Mouse (Mus musculus): ENCODE measurements around the gene Acin1. TPM values are rescaled to one million over a fixed set of nuclear protein-coding genes. Genes with fewer than 3 reads are reported as not detected.

Acin1 gene
- polyA plus RNA-seq, 1 experiment: 238 TPM

DNA sequence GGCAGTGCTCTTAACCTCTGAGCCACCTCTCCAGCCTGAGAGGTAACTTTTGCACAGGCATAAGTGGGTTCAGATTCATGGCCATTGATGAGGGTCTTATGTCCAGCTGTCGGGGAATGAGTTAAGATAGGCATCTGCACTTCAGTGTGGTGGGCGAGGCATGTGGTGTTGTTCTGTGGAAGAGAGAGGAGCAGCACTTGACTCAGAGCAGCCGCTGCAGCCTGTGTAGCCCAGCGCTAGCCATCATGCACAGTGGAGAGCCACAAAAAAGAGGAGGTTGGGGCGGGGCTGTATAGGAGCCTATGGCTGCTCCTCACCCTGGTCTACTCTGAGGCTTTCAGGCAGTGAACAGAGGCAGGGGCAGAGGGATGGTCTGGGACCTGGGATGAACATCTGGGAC is 58.6 kb downstream of the Acin1 start:
- no peak overlapping the region for H3K4me3 ChIP-seq (ENCODE audit: control insufficient read depth, insufficient read depth, low read length)
- no peak for DNase-seq
- no peaks in the 10 kb centered on the region for H3K27me3 ChIP-seq (ENCODE audit: control insufficient read depth, insufficient read depth, low read length)
- no peak overlapping the region for H3K27ac ChIP-seq (ENCODE audit: control insufficient read depth, insufficient read depth, low read length)
- TF ChIP-seq CTCF (IDR thresholded peaks at IDR 0.05; ENCODE audit: borderline replicate concordance, control insufficient read depth, extremely low read depth, insufficient read depth, low read length, poor library complexity) (no peak), POLR2A (IDR thresholded peaks at IDR 0.05; ENCODE audit: control insufficient read depth, extremely low read depth, insufficient read depth, low read length, poor library complexity) (no peak)
- H3K4me1 ChIP-seq (replicated peaks; ENCODE audit: control insufficient read depth, insufficient read depth, low read length): no peaks in the 10 kb centered on the region
- peaks cover 15% of the 10 kb centered on the region for H3K36me3 ChIP-seq (ENCODE audit: control insufficient read depth, insufficient read depth, low read length)
- WGBS: 57% methylated on average over 5 of the region's 5 CpGs

DNA sequence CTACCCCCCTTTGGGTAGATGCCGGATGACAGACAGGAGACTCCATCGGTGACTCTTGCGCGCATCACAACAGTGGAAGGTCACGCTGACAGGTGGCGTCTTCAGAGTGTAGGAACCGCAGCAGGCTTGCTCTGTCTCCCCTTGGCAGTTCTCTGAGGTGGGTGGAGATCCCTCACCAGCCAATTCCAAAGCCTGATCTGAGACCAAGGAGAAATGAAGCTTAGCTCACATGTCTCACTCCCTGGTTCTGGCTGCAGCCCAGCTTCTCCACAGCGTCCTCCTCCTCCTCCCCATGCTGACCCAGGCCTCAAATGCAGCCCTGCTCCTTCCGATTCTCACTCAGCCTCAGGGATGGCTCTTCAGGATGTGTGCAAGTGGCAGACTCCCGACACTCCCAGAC is 61.8 kb downstream of the Acin1 start:
- Histone ChIP-seq H3K27ac (ENCODE audit: control insufficient read depth, insufficient read depth, low read length) (no peak overlapping the region), H3K36me3 (ENCODE audit: control insufficient read depth, insufficient read depth, low read length) (no peaks in the 10 kb centered on the region), H3K4me1 (replicated peaks; ENCODE audit: control insufficient read depth, insufficient read depth, low read length) (no peaks in the 10 kb centered on the region), H3K4me3 (ENCODE audit: control insufficient read depth, insufficient read depth, low read length) (no peak overlapping the region), H3K27me3 (ENCODE audit: control insufficient read depth, insufficient read depth, low read length) (no peaks in the 10 kb centered on the region)
- DNase-seq: no peak
- TF ChIP-seq POLR2A (IDR thresholded peaks at IDR 0.05; ENCODE audit: control insufficient read depth, extremely low read depth, insufficient read depth, low read length, poor library complexity) (no peak), CTCF (IDR thresholded peaks at IDR 0.05; ENCODE audit: borderline replicate concordance, control insufficient read depth, extremely low read depth, insufficient read depth, low read length, poor library complexity) (no peak)
- WGBS: 91% methylated on average over 10 of the region's 10 CpGs

DNA sequence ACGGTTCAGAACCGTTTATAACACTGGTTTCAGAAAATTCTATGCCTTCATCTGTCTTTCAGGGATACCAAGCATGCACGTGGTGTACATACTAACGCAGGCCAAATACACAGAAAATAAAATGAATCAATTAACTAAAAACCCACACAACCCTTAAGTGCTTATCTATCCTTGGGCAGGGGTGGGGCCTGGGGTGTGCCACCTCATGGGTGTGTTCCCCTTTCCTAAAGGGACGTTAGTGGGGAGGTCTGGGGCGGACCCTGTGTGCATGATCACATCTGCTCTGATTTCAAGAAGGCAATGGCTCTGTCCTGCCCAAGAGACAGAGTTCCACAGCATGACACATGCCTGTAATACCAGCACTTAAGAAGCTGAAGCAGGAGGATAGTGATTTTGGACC is 63.4 kb downstream of the Acin1 start:
- Histone ChIP-seq H3K27ac (ENCODE audit: control insufficient read depth, insufficient read depth, low read length) (no peak overlapping the region), H3K36me3 (ENCODE audit: control insufficient read depth, insufficient read depth, low read length) (no peaks in the 10 kb centered on the region), H3K4me3 (ENCODE audit: control insufficient read depth, insufficient read depth, low read length) (no peak overlapping the region), H3K4me1 (replicated peaks; ENCODE audit: control insufficient read depth, insufficient read depth, low read length) (no peaks in the 10 kb centered on the region), H3K27me3 (ENCODE audit: control insufficient read depth, insufficient read depth, low read length) (no peaks in the 10 kb centered on the region)
- no peak for DNase-seq
- 83% methylated on average over 6 of the region's 6 CpGs for WGBS
- no peak for TF ChIP-seq CTCF (IDR thresholded peaks at IDR 0.05; ENCODE audit: borderline replicate concordance, control insufficient read depth, extremely low read depth, insufficient read depth, low read length, poor library complexity)
- no peak for TF ChIP-seq POLR2A (IDR thresholded peaks at IDR 0.05; ENCODE audit: control insufficient read depth, extremely low read depth, insufficient read depth, low read length, poor library complexity)

DNA sequence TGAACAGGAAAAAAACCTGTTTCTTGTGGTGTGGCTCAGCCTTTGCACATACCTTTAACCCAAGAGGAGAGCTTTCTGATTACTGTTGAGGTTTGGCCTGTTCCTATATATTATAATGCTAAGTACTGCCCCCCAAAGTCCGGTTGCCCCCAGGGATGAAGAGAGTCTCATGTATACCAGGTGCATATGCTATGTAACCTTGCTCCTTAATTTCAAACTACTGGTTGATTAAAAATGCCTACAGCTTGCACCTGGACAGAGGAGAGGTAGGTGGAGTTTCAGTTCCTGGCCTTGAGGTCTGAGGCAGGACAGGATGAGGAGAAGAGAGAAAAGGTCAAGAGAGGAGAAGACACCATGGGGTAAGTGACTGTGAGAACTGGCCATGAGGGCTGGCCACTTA is 65.6 kb downstream of the Acin1 start, which contains the start of gene Psmb11:
TSS of gene Psmb11 (plus strand) at position 301 of the 400 bp plus-strand sequence.
- Histone ChIP-seq H3K27me3 (ENCODE audit: control insufficient read depth, insufficient read depth, low read length) (no peaks in the 10 kb centered on the region), H3K4me3 (ENCODE audit: control insufficient read depth, insufficient read depth, low read length) (no peak within 1 kb of the TSS), H3K27ac (ENCODE audit: control insufficient read depth, insufficient read depth, low read length) (no peak within 1 kb of the TSS), H3K4me1 (replicated peaks; ENCODE audit: control insufficient read depth, insufficient read depth, low read length) (peaks cover 9% of the 10 kb centered on the region), H3K36me3 (ENCODE audit: control insufficient read depth, insufficient read depth, low read length) (no peaks in the 10 kb centered on the region)
- no peak for TF ChIP-seq POLR2A (IDR thresholded peaks at IDR 0.05; ENCODE audit: control insufficient read depth, extremely low read depth, insufficient read depth, low read length, poor library complexity)
- no peak for TF ChIP-seq CTCF (IDR thresholded peaks at IDR 0.05; ENCODE audit: borderline replicate concordance, control insufficient read depth, extremely low read depth, insufficient read depth, low read length, poor library complexity)
- DNase-seq: no peak
- 95% methylated on average over 1 of the region's 1 CpGs for WGBS

DNA sequence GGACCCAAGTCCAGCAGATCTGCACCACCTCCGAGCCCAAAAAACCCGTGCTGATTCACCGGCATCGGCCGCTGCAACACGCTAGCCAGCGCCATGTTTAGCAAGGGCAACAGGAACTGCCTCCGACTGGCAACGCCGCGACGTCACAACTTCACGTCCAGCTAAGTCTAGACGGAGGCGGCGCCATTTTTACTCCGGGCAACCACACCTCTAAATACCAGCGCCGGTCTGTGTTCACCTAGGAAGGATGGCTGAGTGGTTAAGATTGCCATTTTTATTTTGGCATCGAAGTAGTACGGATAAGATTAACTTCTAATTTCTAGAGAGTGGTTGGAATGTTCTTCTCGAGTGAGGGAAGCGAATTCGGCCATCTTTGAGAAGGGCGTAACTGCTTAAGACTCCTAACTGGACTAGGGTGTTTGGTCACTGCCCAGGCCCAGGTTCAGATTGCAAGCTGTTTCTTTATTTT is 68.8 kb downstream of the Acin1 start, which contains the start of gene Psmb5:
TSS of gene Psmb5 (minus strand) at position 126 of the 469 bp plus-strand sequence.
- Histone ChIP-seq H3K4me1 (replicated peaks; ENCODE audit: control insufficient read depth, insufficient read depth, low read length) (peaks cover 9% of the 10 kb centered on the region), H3K27me3 (ENCODE audit: control insufficient read depth, insufficient read depth, low read length) (no peaks in the 10 kb centered on the region), H3K27ac (ENCODE audit: control insufficient read depth, insufficient read depth, low read length) (no peak within 1 kb of the TSS), H3K36me3 (ENCODE audit: control insufficient read depth, insufficient read depth, low read length) (0 out of 2 replicates have a peak, but pooled peaks cover 3% of the 10 kb centered on the region), H3K4me3 (ENCODE audit: control insufficient read depth, insufficient read depth, low read length) (peak within 1 kb of the TSS; percentile 88)
- TF ChIP-seq CTCF (IDR thresholded peaks at IDR 0.05; ENCODE audit: borderline replicate concordance, control insufficient read depth, extremely low read depth, insufficient read depth, low read length, poor library complexity) (no peak), POLR2A (IDR thresholded peaks at IDR 0.05; ENCODE audit: control insufficient read depth, extremely low read depth, insufficient read depth, low read length, poor library complexity) (no peak)
- under 1% methylated on average over 25 of the region's 25 CpGs for WGBS
- DNase-seq: peak; percentile 85

DNA sequence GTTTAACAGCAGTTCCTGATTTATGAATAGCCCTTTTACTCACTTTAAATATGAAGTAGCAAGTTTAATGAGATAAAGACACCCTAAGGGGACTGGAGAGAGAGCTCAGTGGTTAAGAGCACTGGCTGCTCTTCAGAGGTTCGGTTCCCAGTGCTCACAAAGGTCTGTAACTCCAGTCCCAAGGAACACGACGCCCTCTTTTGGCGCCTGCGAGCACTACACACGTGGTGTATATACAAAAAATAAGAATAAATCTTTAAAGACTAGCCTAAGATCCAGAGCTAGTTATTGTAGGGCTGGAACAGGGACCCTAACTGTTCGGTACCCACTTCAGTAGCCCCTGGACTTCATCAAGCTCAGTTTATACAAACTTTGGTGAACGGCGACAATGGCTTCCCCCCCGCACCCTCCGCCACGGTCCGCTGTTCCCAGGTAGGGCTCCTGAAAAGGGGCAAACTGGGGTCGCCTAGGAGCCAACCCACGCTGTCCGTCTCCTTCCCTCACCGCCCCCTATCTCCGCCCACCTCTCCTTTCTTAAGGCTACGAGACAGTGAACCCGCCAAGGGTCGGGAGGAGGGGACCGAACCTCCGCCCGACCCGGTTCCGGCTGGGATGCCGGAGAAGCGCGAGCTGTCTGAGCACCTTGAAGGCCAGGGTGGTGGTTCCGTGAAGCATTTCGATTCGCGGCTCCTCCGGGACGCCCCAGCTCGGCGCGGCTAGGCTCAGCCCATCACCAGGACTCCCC is 69.4 kb downstream of the Acin1 start:
- TF ChIP-seq POLR2A (IDR thresholded peaks at IDR 0.05; ENCODE audit: control insufficient read depth, extremely low read depth, insufficient read depth, low read length, poor library complexity) (no peak), CTCF (IDR thresholded peaks at IDR 0.05; ENCODE audit: borderline replicate concordance, control insufficient read depth, extremely low read depth, insufficient read depth, low read length, poor library complexity) (no peak)
- no peak for DNase-seq
- H3K4me3 ChIP-seq (ENCODE audit: control insufficient read depth, insufficient read depth, low read length): peak overlapping the region; percentile 88
- H3K4me1 ChIP-seq (replicated peaks; ENCODE audit: control insufficient read depth, insufficient read depth, low read length): peaks cover 9% of the 10 kb centered on the region
- no peaks in the 10 kb centered on the region for H3K27me3 ChIP-seq (ENCODE audit: control insufficient read depth, insufficient read depth, low read length)
- no peak overlapping the region for H3K27ac ChIP-seq (ENCODE audit: control insufficient read depth, insufficient read depth, low read length)
- peaks cover 6% of the 10 kb centered on the region; the same call in 1 of the 2 replicates for H3K36me3 ChIP-seq (ENCODE audit: control insufficient read depth, insufficient read depth, low read length)
- 2% methylated on average over 38 of the region's 38 CpGs for WGBS
